Mouse (Mus musculus): ENCODE data around the gene Rxrg. TPM values are rescaled to one million over a fixed set of nuclear protein-coding genes. Genes with fewer than 3 reads are reported as not detected.

The Rxrg gene
- polyA plus RNA-seq, 1 experiment from 2014 or later, result 8.3 TPM

Other genes starting within 250 kb of the Rxrg start
- 37.2 and 39.3 TPM in 2 replicates for gene Aldh9a1, start 248.4 kb upstream of the Rxrg start, polyA plus RNA-seq (2016; fragmentation: Nextera tagmentation; extraction: Ambion mirVana)
- gene Mgst3, start 204.5 kb upstream of the Rxrg start, polyA plus RNA-seq (2016; fragmentation: Nextera tagmentation; extraction: Ambion mirVana), result 52.0 and 59.7 TPM in 2 replicates
- gene Lrrc52, start 131.6 kb upstream of the Rxrg start, polyA plus RNA-seq (2016; fragmentation: Nextera tagmentation; extraction: Ambion mirVana), result not detected in 2 replicates
- gene Lmx1a, start 90.9 kb downstream of the Rxrg start, polyA plus RNA-seq (2016; fragmentation: Nextera tagmentation; extraction: Ambion mirVana), result 10.3 and 16.3 TPM in 2 replicates

Measured in hindbrain, embryonic 12.5 days (tissue).